Mouse (Mus musculus) MN1 (cell line): ENCODE data around the gene Prkag1.

ENCODE experiments used
- DNase-seq: peaks from one replicate; pipeline ENCODE4 v3.0.0-alpha.2; 2016; ENCODE audit warnings: low spot score

Gene Prkag1

DNA sequence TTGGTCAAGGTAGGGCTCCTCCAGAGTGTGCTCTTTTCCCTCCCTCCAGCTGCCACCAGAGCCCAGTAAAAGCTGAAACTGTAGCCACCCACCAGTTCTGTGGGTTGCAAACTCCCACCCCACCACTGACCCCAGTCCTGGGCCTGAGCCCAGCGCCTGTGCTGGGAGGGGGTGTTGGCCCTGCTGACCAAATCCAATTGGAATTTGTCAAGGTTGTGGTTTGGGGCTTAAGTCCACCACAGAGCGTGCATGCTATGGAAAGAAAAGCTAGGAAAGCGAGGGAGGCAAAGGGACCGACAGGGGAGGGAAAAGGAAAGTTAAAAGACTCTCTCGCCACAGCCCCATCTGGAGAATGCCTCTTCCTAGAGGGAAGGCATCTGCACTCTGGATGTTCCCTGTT, 63.1 kb downstream of the Prkag1 start:
- DNase-seq, result no peak

- DNase-seq, result peak; percentile 56
Measured at GRCm38 (mm10) chr15:98765929-98766328, 65.4 kb downstream of the Prkag1 start.
